Mouse (Mus musculus): ENCODE measurements around the gene Krt25. TPM values are rescaled to one million over a fixed set of nuclear protein-coding genes. Genes with fewer than 3 reads are reported as not detected.

Gene Krt25
- polyA plus RNA-seq, 1 experiment from 2014 or later: not detected

DNA sequence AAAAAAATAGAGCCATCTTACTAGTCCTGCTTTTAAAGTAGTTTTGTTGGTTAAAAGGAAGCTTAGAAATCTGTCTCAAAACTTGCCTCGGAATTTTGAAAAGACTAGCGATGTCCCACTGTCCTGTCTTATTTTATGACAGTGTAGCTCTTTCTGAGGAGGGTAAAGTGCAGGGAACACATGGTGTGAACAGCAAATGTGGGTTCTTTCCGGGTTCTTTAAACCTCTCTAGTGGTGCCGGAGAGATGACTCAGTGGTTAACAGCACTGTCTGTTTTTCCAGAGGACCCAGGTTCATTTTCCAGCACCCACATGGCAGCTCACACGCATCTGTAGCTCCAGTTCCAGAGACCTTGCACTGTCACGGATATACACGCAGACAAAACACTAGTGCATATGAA lies 53.6 kb downstream of the Krt25 start:
- no peaks in the 10 kb centered on the region for H3K36me3 ChIP-seq (ENCODE audit: control insufficient read depth, insufficient read depth, low read length)
- ATAC-seq (replicated peaks; ENCODE audit: low FRiP score) (no peak), DNase-seq (ENCODE audit: low spot score) (no peak)
- WGBS: 80% methylated on average over 7 of the region's 7 CpGs
- no peak overlapping the region for H3K4me3 ChIP-seq (ENCODE audit: low read depth, low read length)
- no peak overlapping the region for H3K9ac ChIP-seq (ENCODE audit: low read length)
- H3K27me3 ChIP-seq (ENCODE audit: control insufficient read depth, insufficient read depth, low read length): no peaks in the 10 kb centered on the region
- no peaks in the 10 kb centered on the region for H3K4me1 ChIP-seq (replicated peaks; ENCODE audit: control insufficient read depth, insufficient read depth, low read length)
- no peaks in the 10 kb centered on the region for H3K9me3 ChIP-seq (ENCODE audit: control insufficient read depth, low read length)
- no peak overlapping the region for H3K27ac ChIP-seq (ENCODE audit: low read depth, low read length)
- H3K4me2 ChIP-seq (ENCODE audit: low read depth, low read length, severe bottlenecking): no peak overlapping the region

DNA sequence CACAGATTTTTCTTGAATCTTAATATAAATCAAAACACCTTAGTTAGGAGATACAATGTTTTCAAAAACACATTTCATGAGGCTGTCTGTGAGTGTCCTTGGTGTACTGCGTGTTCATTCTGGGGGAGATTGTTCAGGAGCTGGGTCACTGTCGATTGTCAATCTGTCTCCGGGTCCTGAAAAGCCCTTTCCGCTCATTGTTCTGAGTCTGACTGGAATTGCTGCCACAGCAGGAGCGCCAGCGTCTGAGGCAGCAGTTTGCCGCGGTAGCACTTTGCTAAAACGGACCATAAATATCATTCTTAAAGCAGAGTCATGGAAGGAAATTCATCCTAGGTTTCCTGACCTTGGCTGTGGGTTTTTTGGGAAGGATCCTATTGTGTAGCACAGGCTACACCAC lies 57.0 kb downstream of the Krt25 start:
- Histone ChIP-seq H3K27me3 (ENCODE audit: control insufficient read depth, insufficient read depth, low read length) (no peaks in the 10 kb centered on the region), H3K4me2 (ENCODE audit: low read depth, low read length, severe bottlenecking) (no peak overlapping the region), H3K27ac (ENCODE audit: low read depth, low read length) (no peak overlapping the region), H3K9ac (ENCODE audit: low read length) (no peak overlapping the region), H3K4me3 (ENCODE audit: low read depth, low read length) (no peak overlapping the region), H3K4me1 (replicated peaks; ENCODE audit: control insufficient read depth, insufficient read depth, low read length) (no peaks in the 10 kb centered on the region), H3K36me3 (ENCODE audit: control insufficient read depth, insufficient read depth, low read length) (no peaks in the 10 kb centered on the region), H3K9me3 (ENCODE audit: control insufficient read depth, low read length) (no peaks in the 10 kb centered on the region)
- DNase-seq (ENCODE audit: low spot score) (no peak), ATAC-seq (replicated peaks; ENCODE audit: low FRiP score) (no peak)
- 33% methylated on average over 9 of the region's 9 CpGs for WGBS

Other genes starting within 250 kb of the Krt25 start
- 0.27 and 0.65 TPM in 2 replicates for gene Tns4, start 233.6 kb downstream of the Krt25 start, polyA plus RNA-seq (2014; fragmentation: Nextera tagmentation; extraction: Ambion mirVana)
- 0.31 TPM in 1 of 2 replicates, not detected in the other for gene Ccr7, start 167.9 kb downstream of the Krt25 start, polyA plus RNA-seq (2014; fragmentation: Nextera tagmentation; extraction: Ambion mirVana)
- 203 and 209 TPM in 2 replicates for gene Smarce1, start 91.9 kb downstream of the Krt25 start, polyA plus RNA-seq (2014; fragmentation: Nextera tagmentation; extraction: Ambion mirVana)
- gene Krt222, start 78.9 kb downstream of the Krt25 start, polyA plus RNA-seq (2014; fragmentation: Nextera tagmentation; extraction: Ambion mirVana): 0.29 and 0.59 TPM in 2 replicates
- gene Krt24, start 37.7 kb downstream of the Krt25 start, polyA plus RNA-seq (2014; fragmentation: Nextera tagmentation; extraction: Ambion mirVana): not detected in 2 replicates
- gene Krt26, start 15.0 kb upstream of the Krt25 start, polyA plus RNA-seq (2014; fragmentation: Nextera tagmentation; extraction: Ambion mirVana): not detected in 2 replicates
- not detected in 2 replicates for gene Krt27, start 28.2 kb upstream of the Krt25 start, polyA plus RNA-seq (2014; fragmentation: Nextera tagmentation; extraction: Ambion mirVana)
- gene Krt28, start 52.0 kb upstream of the Krt25 start, polyA plus RNA-seq (2014; fragmentation: Nextera tagmentation; extraction: Ambion mirVana): 0.32 and 0.45 TPM in 2 replicates
- gene Krt10, start 66.4 kb upstream of the Krt25 start, polyA plus RNA-seq (2014; fragmentation: Nextera tagmentation; extraction: Ambion mirVana): 26.8 and 28.3 TPM in 2 replicates
- 0.09 TPM in 1 of 2 replicates, not detected in the other for gene Krt12, start 99.3 kb upstream of the Krt25 start, polyA plus RNA-seq (2014; fragmentation: Nextera tagmentation; extraction: Ambion mirVana)
- gene Krt20, start 115.2 kb upstream of the Krt25 start, polyA plus RNA-seq (2014; fragmentation: Nextera tagmentation; extraction: Ambion mirVana): 0.51 and 0.59 TPM in 2 replicates
- gene Krt23, start 170.2 kb upstream of the Krt25 start, polyA plus RNA-seq (2014; fragmentation: Nextera tagmentation; extraction: Ambion mirVana): not detected in 2 replicates
- not detected in 2 replicates for gene Krt39, start 198.4 kb upstream of the Krt25 start, polyA plus RNA-seq (2014; fragmentation: Nextera tagmentation; extraction: Ambion mirVana)
- gene Krt40, start 220.2 kb upstream of the Krt25 start, polyA plus RNA-seq (2014; fragmentation: Nextera tagmentation; extraction: Ambion mirVana): not detected in 2 replicates
- gene Krtap3-3, start 227.9 kb upstream of the Krt25 start, polyA plus RNA-seq (2014; fragmentation: Nextera tagmentation; extraction: Ambion mirVana): not detected in 2 replicates
- gene Krtap3-2, start 233.9 kb upstream of the Krt25 start, polyA plus RNA-seq (2014; fragmentation: Nextera tagmentation; extraction: Ambion mirVana): not detected in 2 replicates
- not detected in 2 replicates for gene Gm11939, start 236.5 kb upstream of the Krt25 start, polyA plus RNA-seq (2014; fragmentation: Nextera tagmentation; extraction: Ambion mirVana)
- not detected in 2 replicates for gene Krtap3-1, start 243.7 kb upstream of the Krt25 start, polyA plus RNA-seq (2014; fragmentation: Nextera tagmentation; extraction: Ambion mirVana)